8 mouse cellular contexts compared by ENCODE assay signal in genomic region chr2:131909683-131910572, GRCm38 (mm10). TPM values are rescaled to one million over a fixed set of nuclear protein-coding genes. Genes with fewer than 3 reads are reported as not detected.
DNase-seq lines count a peak whose midpoint lies in the region; ATAC-seq lines count a peak whose summit lies in the region.

TSS of gene Prnp (plus strand) at chr2:131909928.
TSS of gene Prn (plus strand) at chr2:131909957.

- WGBS in heart, embryonic 13.5 days, result 5% methylated on average over 52 of the region's 52 CpGs
- WGBS in liver, embryonic 12.5 days (ENCODE audit: insufficient replicate concordance), result 6% methylated on average over 50 of the region's 52 CpGs
- WGBS in stomach, embryonic 15.5 days, result 6% methylated on average over 52 of the region's 52 CpGs

- peaks cover 33% of the 10 kb centered on the region for H3K4me1 ChIP-seq in brown adipose tissue, adult 24 weeks (ENCODE audit: control insufficient read depth, insufficient read depth, insufficient read length, low read length)
- H3K4me1 ChIP-seq in heart, embryonic 13.5 days, result peaks cover 47% of the 10 kb centered on the region
- H3K4me1 ChIP-seq in liver, embryonic 12.5 days, result peaks cover 46% of the 10 kb centered on the region
- no peaks in the 10 kb centered on the region for H3K4me1 ChIP-seq in stomach, embryonic 15.5 days

- H3K36me3 ChIP-seq in heart, embryonic 13.5 days, result peaks cover 18% of the 10 kb centered on the region
- H3K36me3 ChIP-seq in liver, embryonic 12.5 days, result peaks cover 4% of the 10 kb centered on the region; the same call in 1 of the 2 replicates
- no peaks in the 10 kb centered on the region for H3K36me3 ChIP-seq in stomach, embryonic 15.5 days

- H3K27me3 ChIP-seq in heart, embryonic 13.5 days (replicated peaks), result no peaks in the 10 kb centered on the region
- no peaks in the 10 kb centered on the region for H3K27me3 ChIP-seq in liver, embryonic 12.5 days (replicated peaks)
- H3K27me3 ChIP-seq in stomach, embryonic 15.5 days (replicated peaks), result no peaks in the 10 kb centered on the region

- peak within 1 kb of the TSS; percentile 83 for H3K4me2 ChIP-seq in heart, embryonic 13.5 days
- H3K4me2 ChIP-seq in liver, embryonic 12.5 days, result peak within 1 kb of the TSS; percentile 87
- H3K4me2 ChIP-seq in stomach, embryonic 15.5 days, result peak within 1 kb of the TSS; percentile 72

- no peaks in the 10 kb centered on the region for H3K9me3 ChIP-seq in heart, embryonic 13.5 days
- no peaks in the 10 kb centered on the region for H3K9me3 ChIP-seq in liver, embryonic 12.5 days (replicated peaks)
- H3K9me3 ChIP-seq in stomach, embryonic 15.5 days, result no peaks in the 10 kb centered on the region

- DNase-seq in CD4-positive, CD25-positive, alpha-beta regulatory T cell, adult 2 months (ENCODE audit: low read depth, low spot score), result peak; percentile 97
- DNase-seq in fat pad, adult 2 months (ENCODE audit: extremely low read depth, low read depth, low spot score), result peak; percentile 26
- DNase-seq in kidney, postnatal 10 days, result peak; percentile 96
- DNase-seq in natural killer cell, adult 2 months (ENCODE audit: low spot score in 2 of 2), result peak; percentile 69 to 84

- peak within 1 kb of the TSS; percentile 69 for H3K4me3 ChIP-seq in brown adipose tissue, adult 24 weeks (ENCODE audit: insufficient read depth, low read depth, low read length)
- peak within 1 kb of the TSS; percentile 83 for H3K4me3 ChIP-seq in heart, embryonic 13.5 days
- peak within 1 kb of the TSS; percentile 80 for H3K4me3 ChIP-seq in liver, embryonic 12.5 days
- H3K4me3 ChIP-seq in stomach, embryonic 15.5 days (replicated peaks), result peak within 1 kb of the TSS; percentile 77

- peak; percentile 90 for ATAC-seq in heart, embryonic 13.5 days (ENCODE audit: extremely low read depth, insufficient number of reproducible peaks, low FRiP score, low TSS enrichment)
- ATAC-seq in liver, embryonic 12.5 days, result peak; percentile 88
- ATAC-seq in stomach, embryonic 15.5 days (ENCODE audit: insufficient read depth, low FRiP score, low read depth), result peak; percentile 91

- peak within 1 kb of the TSS; percentile 92 for H3K9ac ChIP-seq in heart, embryonic 13.5 days
- H3K9ac ChIP-seq in liver, embryonic 12.5 days, result peak within 1 kb of the TSS; percentile 92
- H3K9ac ChIP-seq in stomach, embryonic 15.5 days, result peak within 1 kb of the TSS; percentile 65; the same call in 1 of the 2 replicates

- peak within 1 kb of the TSS; percentile 71 for H3K27ac ChIP-seq in brown adipose tissue, adult 24 weeks (replicated peaks; ENCODE audit: low read depth, low read length)
- H3K27ac ChIP-seq in heart, embryonic 13.5 days (replicated peaks), result peak within 1 kb of the TSS; percentile 90
- H3K27ac ChIP-seq in liver, embryonic 12.5 days, result peak within 1 kb of the TSS; percentile 87
- H3K27ac ChIP-seq in stomach, embryonic 15.5 days, result peak within 1 kb of the TSS; percentile 86

RNA-seq across cellular contexts. Expression of gene Prnp, which starts in this region (rescaled TPM):
- 105 and 119 TPM in 2 replicates for polyA plus RNA-seq in brown adipose tissue, adult 24 weeks (2012; ENCODE audit: insufficient read depth, insufficient read length, missing spikeins)
- 82.0 and 91.8 TPM in 2 replicates for polyA plus RNA-seq in heart, embryonic 13.5 days (2015; fragmentation: Nextera tagmentation; extraction: Ambion mirVana)
- 37.8 and 37.9 TPM in 2 replicates for polyA plus RNA-seq in liver, embryonic 12.5 days (2016; fragmentation: Nextera tagmentation; extraction: Ambion mirVana)
- 73.8 and 82.2 TPM in 2 replicates for polyA plus RNA-seq in stomach, embryonic 15.5 days (2015; fragmentation: Nextera tagmentation; extraction: Ambion mirVana)

RNA-seq across cellular contexts. Expression of gene Prn, which starts in this region (rescaled TPM):
- polyA plus RNA-seq in brown adipose tissue, adult 24 weeks (2012; ENCODE audit: insufficient read depth, insufficient read length, missing spikeins), result not detected in 2 replicates
- not detected in 2 replicates for polyA plus RNA-seq in heart, embryonic 13.5 days (2015; fragmentation: Nextera tagmentation; extraction: Ambion mirVana)
- not detected in 2 replicates for polyA plus RNA-seq in liver, embryonic 12.5 days (2016; fragmentation: Nextera tagmentation; extraction: Ambion mirVana)
- polyA plus RNA-seq in stomach, embryonic 15.5 days (2015; fragmentation: Nextera tagmentation; extraction: Ambion mirVana), result not detected in 2 replicates

Comparison
In these comparisons a context has a peak if more than half of its experiments do, and no peak if none do; other contexts are left out.
1. Peak in every context shown above with its lines: DNase-seq, ATAC-seq, H3K4me3 ChIP-seq and H3K27ac ChIP-seq.
2. DNase-seq: peak in every context shown above with its lines; median percentile 97 in CD4-positive, CD25-positive, alpha-beta regulatory T cell, adult 2 months; 96 in kidney, postnatal 10 days; 76 in natural killer cell, adult 2 months; 26 in fat pad, adult 2 months.